Mouse (Mus musculus) embryonic fibroblast, embryonic 13.5 days (primary cell): ENCODE measurements around the gene Ttc32.

Experiments
- CTCF ChIP-seq: IDR thresholded peaks from 2 replicates; pipeline ENCODE4 v1.5.1; 2011; ENCODE audit warnings: mild to moderate bottlenecking, control low read depth, low read length, moderate library complexity, borderline replicate concordance; ENCODE audit not compliant: insufficient read depth
- POLR2A ChIP-seq: IDR thresholded peaks from 2 replicates; pipeline ENCODE4 v1.6.1; 2011; ENCODE audit warnings: low read depth, mild to moderate bottlenecking, control low read depth, low read length, moderate library complexity

- TF ChIP-seq CTCF (no peak), POLR2A (no peak)
These were observed 3.0 kb upstream of the Ttc32 start for GRCm38 (mm10) chr12:9026843-9027242.
